ENCODE assay signal across 8 mouse cellular contexts in the genomic region with DNA sequence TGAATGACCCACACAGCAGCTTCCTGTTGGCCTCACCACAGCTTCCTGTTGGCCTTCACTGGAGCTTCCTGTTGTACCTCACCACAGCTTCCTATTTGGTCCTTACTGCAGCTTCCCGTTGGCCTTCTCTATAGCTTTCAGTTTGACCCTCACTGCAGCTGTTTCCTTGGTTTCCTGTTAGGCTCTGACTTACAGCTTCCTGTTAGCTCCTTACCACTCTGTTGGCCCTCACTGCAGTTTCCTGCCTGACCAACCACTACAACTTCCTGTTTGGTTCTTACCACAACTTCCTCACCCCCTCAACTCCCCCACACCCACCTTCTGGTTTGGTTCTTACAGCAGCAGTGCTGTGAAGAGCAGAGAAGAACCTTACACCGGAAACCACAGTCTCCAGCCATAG.
DNase-seq lines count a peak whose midpoint lies in the region; ATAC-seq lines count a peak whose summit lies in the region.

No protein-coding gene starts in this region.

- no peak overlapping the region for H3K4me2 ChIP-seq in hindbrain, embryonic 14.5 days (replicated peaks)
- H3K4me2 ChIP-seq in liver, embryonic 13.5 days, result no peak overlapping the region

- H3K9ac ChIP-seq in hindbrain, embryonic 14.5 days, result no peak overlapping the region
- no peak overlapping the region for H3K9ac ChIP-seq in liver, embryonic 13.5 days

- no peaks in the 10 kb centered on the region for H3K9me3 ChIP-seq in hindbrain, embryonic 10.5 days
- no peaks in the 10 kb centered on the region for H3K9me3 ChIP-seq in hindbrain, embryonic 14.5 days (ENCODE audit: control insufficient read depth, low read length)
- H3K9me3 ChIP-seq in liver, embryonic 13.5 days (replicated peaks), result no peaks in the 10 kb centered on the region
- H3K9me3 ChIP-seq in limb, embryonic 10.5 days (replicated peaks), result no peaks in the 10 kb centered on the region

- H3K27me3 ChIP-seq in hindbrain, embryonic 10.5 days (ENCODE audit: insufficient read depth, poor library complexity, severe bottlenecking), result no peaks in the 10 kb centered on the region
- no peaks in the 10 kb centered on the region for H3K27me3 ChIP-seq in hindbrain, embryonic 14.5 days (ENCODE audit: control insufficient read depth, insufficient read depth, low read length)
- no peaks in the 10 kb centered on the region for H3K27me3 ChIP-seq in liver, embryonic 13.5 days
- H3K27me3 ChIP-seq in limb, embryonic 10.5 days (ENCODE audit: low read depth, poor library complexity, severe bottlenecking), result no peaks in the 10 kb centered on the region

- H3K36me3 ChIP-seq in hindbrain, embryonic 10.5 days, result no peaks in the 10 kb centered on the region
- no peaks in the 10 kb centered on the region for H3K36me3 ChIP-seq in hindbrain, embryonic 14.5 days (replicated peaks; ENCODE audit: control insufficient read depth, insufficient read depth)
- H3K36me3 ChIP-seq in liver, embryonic 13.5 days, result no peaks in the 10 kb centered on the region
- no peaks in the 10 kb centered on the region for H3K36me3 ChIP-seq in limb, embryonic 10.5 days

- peak overlapping the region; percentile 53; the same call in 1 of the 2 replicates for H3K27ac ChIP-seq in hindbrain, embryonic 10.5 days
- H3K27ac ChIP-seq in hindbrain, embryonic 14.5 days, result no peak overlapping the region
- peak overlapping the region; percentile 29; the same call in 1 of the 2 replicates for H3K27ac ChIP-seq in liver, embryonic 13.5 days
- no peak overlapping the region for H3K27ac ChIP-seq in limb, embryonic 10.5 days

- no peak overlapping the region for H3K4me3 ChIP-seq in hindbrain, embryonic 10.5 days
- no peak overlapping the region for H3K4me3 ChIP-seq in hindbrain, embryonic 14.5 days (replicated peaks; ENCODE audit: low read length)
- H3K4me3 ChIP-seq in liver, embryonic 13.5 days (replicated peaks), result no peak overlapping the region
- H3K4me3 ChIP-seq in limb, embryonic 10.5 days, result no peak overlapping the region

- H3K4me1 ChIP-seq in hindbrain, embryonic 10.5 days (replicated peaks), result peaks cover 12% of the 10 kb centered on the region
- peaks cover 6% of the 10 kb centered on the region for H3K4me1 ChIP-seq in hindbrain, embryonic 14.5 days (replicated peaks; ENCODE audit: control insufficient read depth, insufficient read depth, low read length)
- H3K4me1 ChIP-seq in liver, embryonic 13.5 days (replicated peaks), result no peaks in the 10 kb centered on the region
- H3K4me1 ChIP-seq in limb, embryonic 10.5 days, result peaks cover 13% of the 10 kb centered on the region; the same call in 1 of the 2 replicates

- WGBS in hindbrain, embryonic 10.5 days, result 88% methylated on average over 2 of the region's 2 CpGs
- 83% methylated on average over 2 of the region's 2 CpGs for WGBS in hindbrain, embryonic 14.5 days
- 8% methylated on average over 2 of the region's 2 CpGs for WGBS in liver, embryonic 13.5 days (ENCODE audit: insufficient replicate concordance)
- 79% methylated on average over 2 of the region's 2 CpGs for WGBS in limb, embryonic 10.5 days

- DNase-seq in hindbrain, embryonic 10.5 days (ENCODE audit: low spot score), result no peak
- DNase-seq in hindbrain, embryonic 14.5 days (ENCODE audit: low spot score), result no peak
- peak; percentile 74 for DNase-seq in CD4-positive, CD25-positive, alpha-beta regulatory T cell, adult 2 months (ENCODE audit: low read depth, low spot score)
- DNase-seq in liver, embryonic 13.5 days, result no peak
- DNase-seq in spleen, postnatal 14 days (ENCODE audit: low spot score in 2 of 2), result peak; percentile 10 to 29
- DNase-seq in layer of hippocampus, adult 9-10 months (ENCODE audit: low spot score), result no peak
- DNase-seq in frontal cortex, adult 2 months (ENCODE audit: extremely low spot score in 1 of 2, low spot score in 1 of 2), result no peak
- no peak for DNase-seq in limb, embryonic 10.5 days (ENCODE audit: low spot score)

- no peak for ATAC-seq in hindbrain, embryonic 14.5 days (ENCODE audit: low FRiP score)
- ATAC-seq in liver, embryonic 13.5 days (ENCODE audit: low read depth), result no peak

Comparison
In these comparisons a context has a peak if more than half of its experiments do, and no peak if none do; other contexts are left out.
1. H3K27ac ChIP-seq: peak in hindbrain, embryonic 10.5 days (single experiment) and liver, embryonic 13.5 days (single experiment); none in hindbrain, embryonic 14.5 days (single experiment) and limb, embryonic 10.5 days (single experiment).
2. DNase-seq: peak in CD4-positive, CD25-positive, alpha-beta regulatory T cell, adult 2 months (single experiment) and spleen, postnatal 14 days (2 of 2); none in hindbrain, embryonic 10.5 days (single experiment), hindbrain, embryonic 14.5 days (single experiment), liver, embryonic 13.5 days (single experiment), layer of hippocampus, adult 9-10 months (single experiment), frontal cortex, adult 2 months (0 of 2) and limb, embryonic 10.5 days (single experiment).